Mouse (Mus musculus): ENCODE measurements at regions not wholly inside any gene's neighbourhood (a gene's known extent, or its start where the extent isn't known, plus 50 kb on each side); places are given as distances from the start of the nearest gene placed in this dataset.

- no peak for TF ChIP-seq GATA1 (IDR thresholded peaks at IDR 0.05; ENCODE audit: borderline replicate concordance, low read length)
- no peak for TF ChIP-seq FLI1 (IDR thresholded peaks at IDR 0.05; ENCODE audit: low read length)
Measured at GRCm38 (mm10) chr8:8462455-8462854, 198.6 kb downstream of the Efnb2 start.
